Mouse (Mus musculus) forebrain, postnatal 0 days (tissue): ENCODE results near the gene Pcsk5. TPM values are rescaled to one million over a fixed set of nuclear protein-coding genes. Genes with fewer than 3 reads are reported as not detected.
"Not testable (repeated sequence)": the region's sequence is repeated elsewhere in the genome, so short reads cannot be mapped to it uniquely, and the experiment has no call there.

ENCODE experiments used
- ATAC-seq: fragments of 200-750 bp; cut with Nextera tagmentation; 2 replicates; pipeline ENCODE4 v1.8.0; 2017; ENCODE audit warnings: mild to moderate bottlenecking, moderate library complexity
- DNase-seq: peaks from one replicate; pipeline ENCODE4 v3.0.0-alpha.2; 2015
- H3K27ac ChIP-seq: fragments of 300-500 bp; sonication (generic); 2 replicates; pipeline ENCODE4 v1.5.1; 2014; ENCODE audit warnings: low read depth, mild to moderate bottlenecking, antibody characterized with exemption, low read length, moderate library complexity, mixed read lengths
- H3K27me3 ChIP-seq: fragments of 300-500 bp; sonication (generic); 2 replicates; pipeline ENCODE4 v1.6.1; 2014; ENCODE audit warnings: mild to moderate bottlenecking, low read length, mixed read lengths; ENCODE audit not compliant: insufficient read depth
- H3K36me3 ChIP-seq: fragments of 300-500 bp; sonication (generic); 2 replicates; pipeline ENCODE4 v1.6.1; 2014; ENCODE audit warnings: mild to moderate bottlenecking, moderate library complexity; ENCODE audit not compliant: insufficient read depth
- H3K4me1 ChIP-seq: fragments of 300-500 bp; sonication (generic); 2 replicates; pipeline ENCODE4 v1.6.1; 2014; ENCODE audit warnings: antibody characterized with exemption; ENCODE audit not compliant: insufficient read depth
- H3K4me2 ChIP-seq: fragments of 300-500 bp; sonication (generic); 2 replicates; pipeline ENCODE4 v1.6.1; 2014; ENCODE audit warnings: low read depth, mild to moderate bottlenecking, moderate library complexity
- H3K4me3 ChIP-seq: fragments of 300-500 bp; sonication (generic); 2 replicates; pipeline ENCODE4 v1.5.1; 2014; ENCODE audit warnings: low read depth, low read length, mixed read lengths
- H3K9ac ChIP-seq: fragments of 300-500 bp; sonication (generic); 2 replicates; pipeline ENCODE4 v1.6.1; 2014; ENCODE audit warnings: mild to moderate bottlenecking
- H3K9me3 ChIP-seq: fragments of 300-500 bp; sonication (generic); 2 replicates; pipeline ENCODE4 v1.6.1; 2016; ENCODE audit warnings: low read length
- CTCF ChIP-seq: sonication (generic); IDR thresholded peaks from 2 replicates; pipeline ENCODE4 v1.5.1; 2016; ENCODE audit warnings: antibody characterized with exemption, control low read depth, low read depth
- WGBS: fragments of 180-500 bp; shearing (Covaris S2); extraction: QIAGEN DNeasy Blood & Tissue Kit; methylation state at CpG from one replicate; pipeline ENCODE4 v1.1.7; 2014; 5-methylcytosine and 5-hydroxymethylcytosine counted together
- polyA plus RNA-seq: library from polyadenylated mRNA; unstranded; fragments of >200 nt; fragmentation: Nextera tagmentation; extraction: Ambion mirVana; gene quantifications from 2 replicates; pipeline ENCODE4 v1.2.1, GENCODE M21; 2015
- total RNA-seq: library from RNA; depleted of rRNA; stranded (reverse); fragments of >200 nt; gene quantifications from 2 replicates; pipeline ENCODE4 v1.2.3, GENCODE M21; 2014

Gene Pcsk5
- total and polyA plus RNA-seq, 2 experiments from 2014 or later = 11.2 to 15.1 TPM

GRCm38 (mm10) chr19:17489041-17489865, 348.2 kb downstream of the Pcsk5 start:
- Histone ChIP-seq H3K27ac (no peak overlapping the region), H3K9me3 (no peaks in the 10 kb centered on the region), H3K4me1 (peaks cover 4% of the 10 kb centered on the region; the same call in 1 of the 2 replicates), H3K4me3 (no peak overlapping the region), H3K4me2 (no peak overlapping the region), H3K9ac (no peak overlapping the region), H3K27me3 (no peaks in the 10 kb centered on the region), H3K36me3 (no peaks in the 10 kb centered on the region)
- TF ChIP-seq CTCF = no peak
- DNase-seq (peak; percentile 5), ATAC-seq (no peak)
- WGBS = 71% methylated on average over 17 of the region's 17 CpGs

- no peak overlapping the region for H3K4me3 ChIP-seq
- peak; percentile 24 for DNase-seq
- 53% methylated on average over 6 of the region's 6 CpGs for WGBS
- H3K27ac ChIP-seq = no peak overlapping the region
- TF ChIP-seq CTCF = no peak
- no peak overlapping the region for H3K9ac ChIP-seq
- H3K4me2 ChIP-seq = no peak overlapping the region
- H3K4me1 ChIP-seq = no peaks in the 10 kb centered on the region
- no peaks in the 10 kb centered on the region for H3K27me3 ChIP-seq
- no peaks in the 10 kb centered on the region for H3K36me3 ChIP-seq
- H3K9me3 ChIP-seq = no peaks in the 10 kb centered on the region
- peak; percentile 63 for ATAC-seq
Measured at GRCm38 (mm10) chr19:17482126-17482790, 355.2 kb downstream of the Pcsk5 start.

- TF ChIP-seq CTCF = no peak
- DNase-seq = no peak
- 96% methylated on average over 5 of the region's 5 CpGs for WGBS
Measured at GRCm38 (mm10) chr19:17479471-17479870, 358.0 kb downstream of the Pcsk5 start.

GRCm38 (mm10) chr19:17476021-17476420, 361.4 kb downstream of the Pcsk5 start:
- Histone ChIP-seq H3K36me3 (no peaks in the 10 kb centered on the region), H3K9me3 (no peaks in the 10 kb centered on the region), H3K4me2 (no peak overlapping the region), H3K4me3 (no peak overlapping the region), H3K4me1 (no peaks in the 10 kb centered on the region), H3K27ac (no peak overlapping the region), H3K9ac (no peak overlapping the region), H3K27me3 (no peaks in the 10 kb centered on the region)
- WGBS = 88% methylated on average over 5 of the region's 5 CpGs
- no peak for ATAC-seq
- no peak for DNase-seq
- TF ChIP-seq CTCF = no peak

More at GRCm38 (mm10) chr19:17479471-17479870, 358.0 kb downstream of the Pcsk5 start:
- no peaks in the 10 kb centered on the region for H3K9me3 ChIP-seq
- H3K27ac ChIP-seq = no peak overlapping the region
- H3K4me2 ChIP-seq = no peak overlapping the region
- H3K27me3 ChIP-seq = no peaks in the 10 kb centered on the region
- no peaks in the 10 kb centered on the region for H3K4me1 ChIP-seq
- H3K4me3 ChIP-seq = no peak overlapping the region
- no peak for ATAC-seq
- no peaks in the 10 kb centered on the region for H3K36me3 ChIP-seq
- H3K9ac ChIP-seq = no peak overlapping the region

- not testable (repeated sequence) for H3K27ac ChIP-seq, H3K4me3 ChIP-seq, DNase-seq, H3K4me2 ChIP-seq, H3K27me3 ChIP-seq, ATAC-seq, H3K4me1 ChIP-seq, H3K9me3 ChIP-seq, H3K9ac ChIP-seq, H3K36me3 ChIP-seq
- 98% methylated on average over 2 of the region's 2 CpGs for WGBS
Measured at GRCm38 (mm10) chr19:17473138-17473537, 364.3 kb downstream of the Pcsk5 start.

- Histone ChIP-seq H3K36me3 (no peaks in the 10 kb centered on the region), H3K9me3 (no peaks in the 10 kb centered on the region), H3K27me3 (no peaks in the 10 kb centered on the region), H3K27ac (no peak overlapping the region), H3K9ac (no peak overlapping the region), H3K4me2 (no peak overlapping the region), H3K4me3 (no peak overlapping the region), H3K4me1 (no peaks in the 10 kb centered on the region)
- no peak for TF ChIP-seq CTCF
- ATAC-seq (no peak), DNase-seq (no peak)
- WGBS = 78% methylated on average over 7 of the region's 7 CpGs
Measured at GRCm38 (mm10) chr19:17471861-17472260, 365.6 kb downstream of the Pcsk5 start.

GRCm38 (mm10) chr19:17471196-17471595, 366.2 kb downstream of the Pcsk5 start:
- WGBS = 83% methylated on average over 4 of the region's 4 CpGs
- H3K9me3 ChIP-seq = no peaks in the 10 kb centered on the region
- no peak overlapping the region for H3K27ac ChIP-seq
- DNase-seq = no peak
- H3K4me2 ChIP-seq = no peak overlapping the region
- TF ChIP-seq CTCF = no peak
- no peak overlapping the region for H3K4me3 ChIP-seq
- H3K4me1 ChIP-seq = no peaks in the 10 kb centered on the region
- no peak for ATAC-seq
- H3K27me3 ChIP-seq = no peaks in the 10 kb centered on the region
- no peaks in the 10 kb centered on the region for H3K36me3 ChIP-seq
- H3K9ac ChIP-seq = no peak overlapping the region
